Mouse (Mus musculus): ENCODE results near the gene Rassf3.

- TF ChIP-seq CTCF (conservative IDR thresholded peaks at IDR 0.05; ENCODE audit: low read length) (no peak), POU5F1 (IDR thresholded peaks at IDR 0.05; ENCODE audit: borderline replicate concordance, low read length) (no peak), NANOG (IDR thresholded peaks at IDR 0.05; ENCODE audit: borderline replicate concordance, low read length) (no peak)
Measured at GRCm38 (mm10) chr10:121394270-121394669, 81.9 kb downstream of the Rassf3 start.
